Comparison of ENCODE assay signal across 22 mouse cellular contexts in genomic region chr15:96588996-96589657, GRCm38 (mm10). TPM values are rescaled to one million over a fixed set of nuclear protein-coding genes. Genes with fewer than 3 reads are reported as not detected.
DNase-seq lines count a peak whose midpoint lies in the region; ATAC-seq and TF ChIP-seq lines count a peak whose summit lies in the region.
"Had no signal": no experiment of that assay in that cellular context is flagged by ENCODE, and none has a peak within 500 bp of the region (broad histone marks: within the 10 kb centered on the region; RNA-seq: fewer than 3 reads in every experiment).

No protein-coding gene starts in this region.

- DNase-seq in forebrain, embryonic 11.5 days (ENCODE audit: low spot score) = no peak
- DNase-seq in midbrain, embryonic 10.5 days (ENCODE audit: low spot score) = no peak
- DNase-seq in R1 (ENCODE audit: low read depth, low spot score) = peak; percentile 59
- DNase-seq in brain, embryonic 14.5 days (ENCODE audit: low read depth) = peak; percentile 82
- DNase-seq in adrenal gland, adult 18-20 months (ENCODE audit: low spot score in 2 of 2) = no peak
- DNase-seq: adrenal gland, adult 8-10 months; adrenal gland, postnatal 36 days; cerebellum, adult 11 months; cerebellum, adult 8-10 months; cerebellum, postnatal 14 days; embryo, embryonic 11 days; gastrocnemius, adult 2 months; gastrocnemius, postnatal 25 days had no signal

- TF ChIP-seq CTCF in brain, embryonic 14.5 days (IDR thresholded peaks at IDR 0.05; ENCODE audit: borderline replicate concordance, extremely low read depth, insufficient read depth, insufficient read length) = no peak

- H3K27me3 ChIP-seq in forebrain, embryonic 16.5 days (replicated peaks; ENCODE audit: control insufficient read depth, insufficient read depth, low read length) = no peaks in the 10 kb centered on the region
- H3K27me3 ChIP-seq in forebrain, embryonic 11.5 days (ENCODE audit: control insufficient read depth, insufficient read depth, low read length) = no peaks in the 10 kb centered on the region
- no peaks in the 10 kb centered on the region for H3K27me3 ChIP-seq in midbrain, embryonic 13.5 days
- H3K27me3 ChIP-seq in midbrain, embryonic 10.5 days (ENCODE audit: low read depth, poor library complexity, severe bottlenecking) = no peaks in the 10 kb centered on the region
- H3K27me3 ChIP-seq: embryonic facial prominence, embryonic 15.5 days; heart, embryonic 12.5 days; intestine, embryonic 15.5 days had no signal

- H3K4me3 ChIP-seq in forebrain, embryonic 16.5 days (replicated peaks; ENCODE audit: low read length) = no peak overlapping the region
- no peak overlapping the region for H3K4me3 ChIP-seq in forebrain, embryonic 11.5 days (ENCODE audit: low read depth, low read length)
- no peak overlapping the region for H3K4me3 ChIP-seq in midbrain, embryonic 13.5 days (replicated peaks)
- H3K4me3 ChIP-seq in midbrain, embryonic 10.5 days = no peak overlapping the region
- H3K4me3 ChIP-seq: embryonic facial prominence, embryonic 15.5 days; erythroblast, embryonic 14.5 days; gastrocnemius, adult 2 months; heart, embryonic 12.5 days; hindbrain, embryonic 10.5 days; intestine, embryonic 15.5 days had no signal

- H3K27ac ChIP-seq in forebrain, embryonic 16.5 days (ENCODE audit: low read length) = no peak overlapping the region
- no peak overlapping the region for H3K27ac ChIP-seq in forebrain, embryonic 11.5 days (ENCODE audit: low read depth, low read length)
- peak overlapping the region; percentile 25; the same call in 1 of the 2 replicates for H3K27ac ChIP-seq in midbrain, embryonic 13.5 days
- H3K27ac ChIP-seq in midbrain, embryonic 10.5 days (replicated peaks) = no peak overlapping the region
- H3K27ac ChIP-seq: embryonic facial prominence, embryonic 15.5 days; gastrocnemius, adult 2 months; hindbrain, embryonic 10.5 days; hindbrain, embryonic 14.5 days had no signal

- H3K4me2 ChIP-seq in forebrain, embryonic 16.5 days (ENCODE audit: low read length) = no peak overlapping the region
- H3K4me2 ChIP-seq in forebrain, embryonic 11.5 days (ENCODE audit: low read depth, low read length, severe bottlenecking) = no peak overlapping the region
- H3K4me2 ChIP-seq in midbrain, embryonic 13.5 days (replicated peaks) = no peak overlapping the region
- H3K4me2 ChIP-seq: embryonic facial prominence, embryonic 15.5 days; heart, embryonic 12.5 days; hindbrain, embryonic 14.5 days; intestine, embryonic 15.5 days had no signal

- ATAC-seq in forebrain, embryonic 16.5 days = peak; percentile 14; the same call in 1 of the 2 replicates
- no peak for ATAC-seq in forebrain, embryonic 11.5 days (replicated peaks; ENCODE audit: low FRiP score)
- peak; percentile 45 for ATAC-seq in midbrain, embryonic 13.5 days
- ATAC-seq: intestine, embryonic 15.5 days had no signal

- H3K9ac ChIP-seq in forebrain, embryonic 16.5 days (replicated peaks; ENCODE audit: low read depth, low read length) = no peak overlapping the region
- no peak overlapping the region for H3K9ac ChIP-seq in forebrain, embryonic 11.5 days (ENCODE audit: low read length)
- no peak overlapping the region for H3K9ac ChIP-seq in midbrain, embryonic 13.5 days (replicated peaks)
- H3K9ac ChIP-seq: embryonic facial prominence, embryonic 15.5 days; heart, embryonic 12.5 days; hindbrain, embryonic 14.5 days; intestine, embryonic 15.5 days had no signal

- peaks cover 25% of the 10 kb centered on the region for H3K36me3 ChIP-seq in forebrain, embryonic 16.5 days (ENCODE audit: control insufficient read depth, insufficient read depth)
- peaks cover 24% of the 10 kb centered on the region for H3K36me3 ChIP-seq in forebrain, embryonic 11.5 days (ENCODE audit: control insufficient read depth, insufficient read depth, low read length)
- H3K36me3 ChIP-seq in midbrain, embryonic 13.5 days = peaks cover 73% of the 10 kb centered on the region
- peaks cover 100% of the 10 kb centered on the region for H3K36me3 ChIP-seq in midbrain, embryonic 10.5 days
- H3K36me3 ChIP-seq: G1E had no signal

- no peak for TF ChIP-seq POLR2A in brain, embryonic 14.5 days (IDR thresholded peaks at IDR 0.05; ENCODE audit: borderline replicate concordance, extremely low read depth, insufficient read depth, insufficient read length, poor library complexity, severe bottlenecking)

- WGBS in forebrain, embryonic 16.5 days = 37% methylated on average over 9 of the region's 9 CpGs
- WGBS in forebrain, embryonic 11.5 days = 83% methylated on average over 9 of the region's 9 CpGs
- WGBS in midbrain, embryonic 13.5 days = 57% methylated on average over 9 of the region's 9 CpGs
- WGBS in midbrain, embryonic 10.5 days = 90% methylated on average over 9 of the region's 9 CpGs

- no peaks in the 10 kb centered on the region for H3K9me3 ChIP-seq in forebrain, embryonic 16.5 days (ENCODE audit: control insufficient read depth, low read length)
- no peaks in the 10 kb centered on the region for H3K9me3 ChIP-seq in forebrain, embryonic 11.5 days (ENCODE audit: control insufficient read depth, low read length)
- H3K9me3 ChIP-seq in midbrain, embryonic 13.5 days = no peaks in the 10 kb centered on the region
- no peaks in the 10 kb centered on the region for H3K9me3 ChIP-seq in midbrain, embryonic 10.5 days (replicated peaks)
- H3K9me3 ChIP-seq: embryonic facial prominence, embryonic 15.5 days; heart, embryonic 12.5 days; hindbrain, embryonic 10.5 days; intestine, embryonic 15.5 days had no signal

- H3K4me1 ChIP-seq in forebrain, embryonic 16.5 days (replicated peaks; ENCODE audit: control insufficient read depth, insufficient read depth, low read length) = peaks cover 27% of the 10 kb centered on the region
- H3K4me1 ChIP-seq in forebrain, embryonic 11.5 days (replicated peaks; ENCODE audit: control insufficient read depth, insufficient read depth, low read length) = peaks cover 4% of the 10 kb centered on the region; the same call in 1 of the 2 replicates
- H3K4me1 ChIP-seq in midbrain, embryonic 13.5 days (replicated peaks) = peaks cover 34% of the 10 kb centered on the region
- H3K4me1 ChIP-seq in midbrain, embryonic 10.5 days = peaks cover 16% of the 10 kb centered on the region

RNA-seq across cellular contexts. Expression of gene Slc38a1, which starts 53.6 kb away (rescaled TPM):
- polyA plus RNA-seq in forebrain, embryonic 16.5 days (2015; fragmentation: Nextera tagmentation; extraction: Ambion mirVana) = 154 and 158 TPM in 2 replicates
- 134 and 139 TPM in 2 replicates for polyA plus RNA-seq in forebrain, embryonic 11.5 days (2014; fragmentation: Nextera tagmentation; extraction: Ambion mirVana)
- 156 and 159 TPM in 2 replicates for polyA plus RNA-seq in midbrain, embryonic 13.5 days (2015; fragmentation: Nextera tagmentation; extraction: Ambion mirVana)
- polyA plus RNA-seq in midbrain, embryonic 10.5 days (2016; fragmentation: Nextera tagmentation; extraction: Ambion mirVana) = 111 and 117 TPM in 2 replicates
- 122 and 133 TPM in 2 replicates for polyA plus RNA-seq in brain, embryonic 14.5 days (2012; rRNA removed)
- total RNA-seq in adrenal gland, adult 18-20 months (2021) = 10 to 100 TPM; 23.6 to 28.5 TPM
- polyA plus RNA-seq: G1E had no signal

Comparison
In these comparisons a context has a peak if more than half of its experiments do, and no peak if none do; other contexts are left out.
1. DNase-seq: peak in R1 (single experiment) and brain, embryonic 14.5 days (single experiment); none in forebrain, embryonic 11.5 days (single experiment), midbrain, embryonic 10.5 days (single experiment) and adrenal gland, adult 18-20 months (0 of 2).